Mouse (Mus musculus): ENCODE data around the gene Tars2. TPM values are rescaled to one million over a fixed set of nuclear protein-coding genes. Genes with fewer than 3 reads are reported as not detected.

The Tars2 gene
- total and polyA plus RNA-seq, 3 experiments = 141 to 237 TPM; not detected in 1

GRCm38 (mm10) chr3:95706273-95706672, 53.7 kb downstream of the Tars2 start:
- peaks cover 2 to 3% of the 10 kb centered on the region in 2 experiments; a peak in 2 of 4 replicates for H3K4me1 ChIP-seq (ENCODE audit: control insufficient read depth in 1 of 2, insufficient read depth in 2 of 2, low read length in 2 of 2)

GRCm38 (mm10) chr3:95704612-95705011, 55.4 kb downstream of the Tars2 start:
- TF ChIP-seq ZKSCAN1 (IDR thresholded peaks at IDR 0.05; ENCODE audit: low read depth, low read length) (no peak), EP300 (IDR thresholded peaks at IDR 0.05; ENCODE audit: low read depth in 1 of 2, low read length in 2 of 2) (peak in 1 of 2 experiments; percentile 40; a peak in 1 of 4 replicates)
- H3K9ac ChIP-seq (ENCODE audit: control insufficient read depth, low read depth, low read length, poor library complexity, severe bottlenecking) = no peak overlapping the region
- H3K79me2 ChIP-seq (ENCODE audit: control insufficient read depth, insufficient read depth, low read length, poor library complexity) = no peaks in the 10 kb centered on the region
- no peak overlapping the region for H3K27ac ChIP-seq (ENCODE audit: control insufficient read depth, low read depth, low read length)
- H3K36me3 ChIP-seq (ENCODE audit: control insufficient read depth in 1 of 2, insufficient read depth in 2 of 2, low read length in 2 of 2) = 0 out of 4 replicates have a peak, but pooled peaks cover 0 to 3% of the 10 kb centered on the region in 2 experiments
- no peaks in the 10 kb centered on the region for H3K27me3 ChIP-seq (ENCODE audit: control insufficient read depth in 1 of 2, insufficient read depth in 2 of 2, low read length in 2 of 2)
- DNase-seq (ENCODE audit: low read depth, low spot score) = no peak
- H3K4me1 ChIP-seq (ENCODE audit: control insufficient read depth in 1 of 2, insufficient read depth in 2 of 2, low read length in 2 of 2) = peaks cover 0 to 3% of the 10 kb centered on the region in 2 experiments; a peak in 2 of 4 replicates
- no peaks in the 10 kb centered on the region for H3K9me3 ChIP-seq (replicated peaks; ENCODE audit: insufficient read depth, low read length)
- no peak overlapping the region for H3K4me3 ChIP-seq (ENCODE audit: control insufficient read depth in 1 of 2, insufficient read depth in 1 of 2, low read depth in 2 of 2, low read length in 2 of 2)

More at GRCm38 (mm10) chr3:95706273-95706672, 53.7 kb downstream of the Tars2 start:
- H3K9me3 ChIP-seq (replicated peaks; ENCODE audit: insufficient read depth, low read length) = no peaks in the 10 kb centered on the region
- H3K79me2 ChIP-seq (ENCODE audit: control insufficient read depth, insufficient read depth, low read length, poor library complexity) = no peaks in the 10 kb centered on the region
- H3K27ac ChIP-seq (ENCODE audit: control insufficient read depth, low read depth, low read length) = no peak overlapping the region
- no peak overlapping the region for H3K4me3 ChIP-seq (ENCODE audit: control insufficient read depth in 1 of 2, insufficient read depth in 1 of 2, low read depth in 2 of 2, low read length in 2 of 2)
- TF ChIP-seq POLR2AphosphoS5 (IDR thresholded peaks at IDR 0.05; ENCODE audit: borderline replicate concordance, low read depth, low read length) (no peak), CTCF (IDR thresholded peaks at IDR 0.05 in 2 of 3, conservative IDR thresholded peaks at IDR 0.05 in 1 of 3; ENCODE audit: control insufficient read depth in 1 of 3, insufficient read depth in 1 of 3, low read depth in 2 of 3, low read length in 3 of 3, poor library complexity in 1 of 3, severe bottlenecking in 1 of 3) (no peak), POLR2AphosphoS2 (IDR thresholded peaks at IDR 0.05; ENCODE audit: low read length) (no peak), MYB (IDR thresholded peaks at IDR 0.05; ENCODE audit: low read depth, low read length) (no peak), MXI1 (IDR thresholded peaks at IDR 0.05; ENCODE audit: low read depth, low read length) (no peak), ZNF384 (IDR thresholded peaks at IDR 0.05; ENCODE audit: low read depth, low read length) (no peak), CHD2 (IDR thresholded peaks at IDR 0.05; ENCODE audit: low read length) (no peak), UBTF (IDR thresholded peaks at IDR 0.05; ENCODE audit: borderline replicate concordance, insufficient read depth, low read depth, low read length) (no peak), USF1 (IDR thresholded peaks at IDR 0.05; ENCODE audit: low read depth, low read length) (no peak), SMC3 (IDR thresholded peaks at IDR 0.05; ENCODE audit: low read depth, low read length) (no peak), NRF1 (IDR thresholded peaks at IDR 0.05; ENCODE audit: insufficient read depth, low read depth, low read length, poor library complexity, severe bottlenecking) (no peak), MYC (IDR thresholded peaks at IDR 0.05; ENCODE audit: low read depth, low read length) (no peak), RAD21 (IDR thresholded peaks at IDR 0.05; ENCODE audit: low read depth, low read length) (no peak), GATA1 (IDR thresholded peaks at IDR 0.05; ENCODE audit: low read depth, low read length) (no peak), RCOR1 (IDR thresholded peaks at IDR 0.05; ENCODE audit: low read depth, low read length) (no peak)
- no peak overlapping the region for H3K9ac ChIP-seq (ENCODE audit: control insufficient read depth, low read depth, low read length, poor library complexity, severe bottlenecking)
- no peaks in the 10 kb centered on the region for H3K27me3 ChIP-seq (ENCODE audit: control insufficient read depth in 1 of 2, insufficient read depth in 2 of 2, low read length in 2 of 2)
- H3K36me3 ChIP-seq (ENCODE audit: control insufficient read depth in 1 of 2, insufficient read depth in 2 of 2, low read length in 2 of 2) = 0 out of 4 replicates have a peak, but pooled peaks cover 0 to 3% of the 10 kb centered on the region in 2 experiments
- DNase-seq (ENCODE audit: low read depth, low spot score) = peak; percentile 57
